Mouse (Mus musculus) gastrocnemius, adult 2 months (tissue): ENCODE data around the gene Kars. TPM values are rescaled to one million over a fixed set of nuclear protein-coding genes. Genes with fewer than 3 reads are reported as not detected.

ENCODE experiments used
- DNase-seq: peaks from one replicate; pipeline ENCODE4 v3.0.0; 2022
- H3K27ac ChIP-seq: fragments of 200-600 bp; 2 replicates; pipeline ENCODE4 v1.8.1; 2022; ENCODE audit warnings: mild to moderate bottlenecking
- H3K4me3 ChIP-seq: fragments of 200-600 bp; 2 replicates; pipeline ENCODE4 v1.8.1; 2022; ENCODE audit warnings: mild to moderate bottlenecking, moderate library complexity
- CTCF ChIP-seq: fragments of 200-600 bp; IDR thresholded peaks from 2 replicates; pipeline ENCODE4 v1.8.1; 2022; ENCODE audit warnings: antibody characterized with exemption, mild to moderate bottlenecking, moderate library complexity
- intact Hi-C: fragments of 180-260 bp; cut with DNase I; formaldehyde crosslinking; loops from one replicate; pipeline ENCODE4 v1.15.1; 2025
- long read RNA-seq, 2 experiments: library from polyadenylated mRNA; stranded (forward); transcript quantifications; one replicate each; pipeline ENCODE4 v2.0.0; 2021
- total RNA-seq, 2 experiments: library from RNA; stranded (reverse); gene quantifications; 2 replicates each; pipeline ENCODE4 v1.2.3; 2021

Gene Kars
- 100 to 1,000 TPM; 124 to 125 TPM for total RNA-seq
- long read RNA-seq, experiment 1, transcript Kars-201 (14 exons, 2,008 nt): major isoform, 83 of 143 reads
- long read RNA-seq, experiment 1, transcript Kars-202 (15 exons, 2,131 nt): minor isoform, 38 of 143 reads
- long read RNA-seq, experiment 1, partial matches to known transcripts: 18 of 143 reads
- long read RNA-seq, experiment 1, other reads (novel, unspliced or antisense): 2 of 143 reads
- long read RNA-seq, experiment 2, transcript Kars-201 (14 exons, 2,008 nt): major isoform, 76 of 149 reads
- long read RNA-seq, experiment 2, transcript Kars-203 (16 exons, 2,189 nt): minor isoform, 5 of 149 reads
- long read RNA-seq, experiment 2, transcript Kars-202 (15 exons, 2,131 nt): minor isoform, 43 of 149 reads
- long read RNA-seq, experiment 2, partial matches to known transcripts: 23 of 149 reads
- long read RNA-seq, experiment 2, other reads (novel, unspliced or antisense): 2 of 149 reads

DNA sequence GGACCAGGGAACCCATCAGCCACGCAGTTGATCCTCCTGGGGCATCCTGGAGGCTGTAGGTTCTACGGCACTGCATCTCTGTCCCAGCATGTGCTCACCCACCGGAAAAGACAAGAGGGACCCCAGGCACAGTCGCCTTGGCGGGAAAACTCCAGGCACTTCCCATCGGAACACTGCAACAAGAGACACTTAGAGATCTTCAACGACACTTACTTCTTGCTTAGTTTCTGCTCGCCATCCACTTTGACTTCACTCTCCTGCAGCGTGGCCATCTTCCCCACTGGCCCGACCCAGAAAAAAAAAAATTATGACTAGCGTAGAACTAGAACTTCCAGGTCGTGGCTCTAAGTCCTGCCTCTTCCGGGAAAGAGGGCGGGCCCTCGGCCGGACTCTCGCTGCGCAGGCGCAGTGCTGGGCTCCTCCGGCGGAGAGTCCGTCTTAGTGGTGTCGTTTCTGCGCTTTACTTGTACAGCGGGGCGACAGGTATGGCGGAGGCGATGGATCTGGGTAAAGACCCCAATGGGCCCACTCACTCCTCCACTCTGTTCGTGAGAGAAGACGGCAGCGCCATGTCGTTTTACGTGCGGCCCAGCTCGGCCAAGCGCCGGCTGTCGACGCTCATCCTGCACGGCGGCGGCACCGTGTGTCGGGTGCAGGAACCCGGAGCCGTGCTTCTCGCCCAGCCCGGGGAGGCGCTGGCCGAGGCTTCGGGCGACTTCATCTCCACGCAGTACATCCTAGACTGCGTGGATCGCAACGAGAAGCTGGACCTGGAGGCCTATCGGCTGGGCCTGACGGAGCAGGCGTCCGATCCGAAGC, at the start of gene Kars, which contains the start of gene Terf2ip:
Kars (minus strand) TSS at position 327 of the 819 bp plus-strand sequence.
Terf2ip (plus strand) TSS at position 402 of the 819 bp plus-strand sequence.
- no peak for TF ChIP-seq CTCF
- Histone ChIP-seq H3K27ac (peak within 1 kb of the TSS; percentile 91), H3K4me3 (peak within 1 kb of the TSS; percentile 99)
- intact Hi-C loops: no loop called here
- DNase-seq: peak; percentile 96

DNA sequence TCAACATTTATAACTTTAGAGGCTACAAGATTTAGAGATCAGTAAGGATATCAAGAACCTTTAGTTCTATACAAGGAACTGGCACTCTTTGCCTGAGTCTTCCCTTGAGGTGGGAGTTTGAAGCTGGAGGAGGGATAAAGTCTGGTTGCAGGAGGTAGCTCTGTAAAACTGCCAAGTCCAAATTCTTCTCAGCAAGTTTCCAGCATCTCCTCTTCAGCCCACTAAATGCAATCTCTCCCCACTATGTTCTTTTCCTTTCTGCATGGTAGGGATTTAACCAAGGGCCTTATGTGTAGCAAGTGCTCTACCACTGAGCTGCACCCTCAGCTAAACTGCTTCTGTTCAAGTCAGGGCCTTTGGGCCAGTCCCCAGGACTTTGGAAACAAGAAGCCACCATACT, 43.3 kb upstream of the Kars start:
- no peak for DNase-seq
- no peak overlapping the region for H3K27ac ChIP-seq
- no peak for TF ChIP-seq CTCF
- intact Hi-C loops: no loop called here
- H3K4me3 ChIP-seq: no peak overlapping the region

DNA sequence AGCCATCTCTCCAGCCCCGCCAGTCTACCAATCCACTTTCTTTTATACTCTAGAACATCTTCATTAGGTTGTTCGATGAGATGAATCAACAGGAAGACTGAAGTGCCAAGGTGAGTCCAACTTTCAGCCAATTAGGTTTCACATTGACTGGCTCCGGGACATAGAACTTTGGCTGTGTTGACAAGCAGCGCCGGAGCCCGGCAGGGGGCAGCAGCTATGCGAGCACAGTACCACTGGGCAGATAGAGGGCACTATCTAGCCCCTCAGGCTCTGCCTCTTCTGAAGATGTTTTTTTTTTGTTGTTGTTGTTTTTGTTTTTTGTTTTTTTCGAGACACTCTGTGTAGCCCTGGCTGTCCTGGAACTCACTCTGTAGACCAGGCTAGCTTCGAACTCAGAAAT, 40.4 kb upstream of the Kars start:
- Histone ChIP-seq H3K27ac (no peak overlapping the region), H3K4me3 (no peak overlapping the region)
- no peak for DNase-seq
- intact Hi-C loops: no loop called here
- no peak for TF ChIP-seq CTCF

DNA sequence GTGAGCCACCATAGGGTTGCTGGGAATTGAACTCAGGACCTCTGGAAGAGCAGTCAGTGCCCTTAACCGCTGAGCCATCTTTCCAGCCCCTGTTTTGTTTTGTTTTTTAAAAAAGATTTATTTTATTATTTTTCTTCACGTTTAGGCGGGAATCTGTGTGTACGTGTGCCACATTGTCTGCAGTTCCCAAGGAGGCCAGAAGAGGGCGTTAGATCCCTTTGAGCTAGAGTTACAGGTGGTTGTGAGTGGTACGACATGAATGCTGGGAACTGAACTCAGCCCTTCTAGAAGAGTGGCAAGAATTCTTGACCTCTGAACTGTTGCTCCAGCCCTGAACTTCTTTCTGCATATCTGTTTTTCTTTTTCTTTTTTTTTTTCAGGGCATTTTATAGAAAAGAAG, 38.9 kb upstream of the Kars start:
- Histone ChIP-seq H3K27ac (no peak overlapping the region), H3K4me3 (no peak overlapping the region)
- TF ChIP-seq CTCF: peak; percentile 4; the same call in 1 of the 2 replicates
- DNase-seq: no peak
- intact Hi-C loops: loop anchor here (5.0 kb wide), 1 partner anchor 922 kb away; no protein-coding TSS in a partner anchor

DNA sequence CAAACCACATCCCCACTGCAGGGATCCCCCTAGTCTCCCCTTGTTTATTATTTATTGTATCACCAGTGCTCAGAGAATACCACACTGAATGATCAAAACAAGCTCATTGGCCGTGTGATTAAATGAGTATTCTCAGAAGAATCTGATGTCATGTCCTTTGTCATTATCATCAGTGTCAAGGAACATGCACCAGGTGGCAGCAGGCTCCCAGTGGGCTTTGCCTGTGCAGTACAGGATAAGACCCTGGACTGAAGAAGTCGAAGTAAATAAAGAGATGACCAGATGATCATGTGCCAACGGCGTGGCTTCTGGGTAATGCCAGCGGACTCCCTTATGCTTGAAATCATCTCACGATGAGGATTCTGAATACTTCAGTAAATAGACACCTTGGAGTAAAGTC, 37.2 kb upstream of the Kars start:
- TF ChIP-seq CTCF: no peak
- intact Hi-C loops: loop anchor here (5.0 kb wide), 1 partner anchor 924 kb away; no protein-coding TSS in a partner anchor
- no peak overlapping the region for H3K27ac ChIP-seq
- no peak overlapping the region for H3K4me3 ChIP-seq
- no peak for DNase-seq

DNA sequence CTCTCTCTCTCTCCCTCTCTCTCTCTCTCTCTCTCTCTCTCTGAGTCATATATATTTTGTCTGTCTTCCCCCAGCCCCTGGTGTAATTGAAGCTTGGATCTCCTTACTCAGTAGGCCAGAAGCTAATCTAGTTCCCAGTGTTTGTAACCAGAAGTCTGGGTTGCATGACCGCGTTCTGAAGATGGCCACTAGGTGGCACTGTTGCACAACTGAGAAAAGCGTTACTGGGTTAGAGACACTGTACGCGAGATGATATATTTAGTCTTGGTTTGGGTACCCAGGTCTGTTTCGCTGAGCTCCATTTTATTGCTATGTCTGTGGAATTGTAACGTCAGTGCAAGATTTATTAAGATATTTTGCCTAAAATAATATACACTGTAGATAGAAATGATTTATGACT, 34.8 kb upstream of the Kars start:
- Histone ChIP-seq H3K27ac (no peak overlapping the region), H3K4me3 (no peak overlapping the region)
- TF ChIP-seq CTCF: peak; percentile 98
- DNase-seq: peak; percentile 80
- intact Hi-C loops: loop anchor here (5.0 kb wide), 1 partner anchor 926 kb away; no protein-coding TSS in a partner anchor

DNA sequence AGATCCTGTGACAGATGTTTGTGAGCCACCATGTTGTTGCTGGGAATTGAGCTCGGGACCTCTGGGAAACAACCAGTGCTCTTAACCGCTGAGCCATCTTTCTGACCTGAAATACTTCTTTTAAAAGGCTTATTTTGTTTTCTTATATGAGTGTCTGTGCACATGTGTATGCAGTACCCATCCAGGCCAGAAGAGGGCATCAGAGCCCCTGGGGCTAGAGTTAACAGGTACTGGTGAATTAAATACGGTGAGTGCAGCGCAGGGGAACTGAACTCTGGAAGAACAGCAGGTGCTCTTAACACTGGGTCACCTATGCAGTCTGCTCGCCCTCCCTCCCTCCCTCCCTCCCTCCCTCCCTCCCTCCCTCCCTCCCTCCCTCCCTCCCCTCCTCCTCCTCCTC, 34.1 kb upstream of the Kars start:
- no peak overlapping the region for H3K4me3 ChIP-seq
- H3K27ac ChIP-seq: no peak overlapping the region
- intact Hi-C loops: loop anchor here (5.0 kb wide), 1 partner anchor 927 kb away; no protein-coding TSS in a partner anchor
- TF ChIP-seq CTCF: peak; percentile 34; the same call in 1 of the 2 replicates
- DNase-seq: no peak

DNA sequence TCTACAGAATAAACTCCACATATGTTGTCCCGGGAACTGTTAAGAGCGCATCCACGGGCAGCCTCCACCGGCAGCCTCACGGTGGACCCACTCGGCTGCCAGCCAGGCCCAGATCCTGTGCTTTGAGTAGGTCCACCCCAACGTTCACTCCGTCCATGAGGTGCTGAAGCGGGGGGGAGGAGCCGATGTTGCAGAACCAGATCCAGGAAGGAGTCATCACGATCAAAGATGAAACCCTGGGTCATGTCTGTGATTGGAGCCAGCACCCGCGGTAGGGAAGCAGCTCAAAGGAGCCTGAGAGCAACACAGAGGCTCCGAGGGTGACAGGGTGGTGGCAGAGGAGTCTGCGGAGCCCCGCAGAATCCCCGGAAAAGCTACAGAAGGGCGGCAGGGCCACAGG, 26.4 kb upstream of the Kars start:
- DNase-seq: no peak
- no peak for TF ChIP-seq CTCF

DNA sequence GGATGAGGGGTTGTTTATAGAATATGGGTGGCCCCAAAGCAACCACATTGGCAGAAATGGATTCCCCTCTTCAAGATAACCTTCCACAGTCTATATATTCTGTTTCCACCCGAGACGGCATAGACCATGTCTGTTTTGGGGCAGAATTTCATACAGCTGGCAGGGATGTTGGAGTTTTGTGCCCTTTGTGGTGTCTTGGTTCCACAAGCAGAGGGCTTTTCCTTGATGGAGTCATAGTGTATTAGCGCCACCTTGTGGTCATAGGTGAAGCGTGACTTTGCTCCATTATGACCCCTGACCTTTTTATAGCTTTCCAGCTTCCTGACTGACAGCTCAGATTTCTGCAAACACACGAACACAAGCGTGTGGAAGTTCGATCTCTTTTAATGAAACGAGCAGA, 23.5 kb upstream of the Kars start:
- intact Hi-C loops: no loop called here
- H3K27ac ChIP-seq: no peak overlapping the region
- DNase-seq: peak; percentile 30
- peak; percentile 79 for TF ChIP-seq CTCF
- H3K4me3 ChIP-seq: no peak overlapping the region

More for the DNA sequence above, 26.4 kb upstream of the Kars start:
- Histone ChIP-seq H3K4me3 (no peak overlapping the region), H3K27ac (no peak overlapping the region)
- intact Hi-C loops: no loop called here

DNA sequence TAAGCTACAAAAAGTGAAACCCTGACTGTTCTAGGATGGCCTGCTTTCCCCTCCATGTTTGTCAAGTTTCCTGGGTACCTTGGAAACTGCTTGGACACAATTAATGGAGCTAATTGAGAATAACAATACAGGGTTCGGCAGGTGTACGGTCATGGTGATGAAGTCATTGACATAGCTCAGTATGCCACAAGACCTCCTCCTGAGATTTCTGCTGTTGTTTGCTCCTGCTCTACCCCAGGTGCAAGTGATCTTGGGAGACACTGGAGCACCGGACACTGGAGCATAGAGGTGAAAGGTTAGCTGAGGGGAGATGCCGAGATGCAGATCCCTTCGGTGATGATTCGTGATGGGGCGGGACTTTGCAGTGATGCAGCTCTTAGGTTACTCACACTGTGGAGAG, 21.9 kb upstream of the Kars start:
- no peak overlapping the region for H3K27ac ChIP-seq
- no peak for TF ChIP-seq CTCF
- DNase-seq: no peak
- H3K4me3 ChIP-seq: no peak overlapping the region
- intact Hi-C loops: no loop called here

DNA sequence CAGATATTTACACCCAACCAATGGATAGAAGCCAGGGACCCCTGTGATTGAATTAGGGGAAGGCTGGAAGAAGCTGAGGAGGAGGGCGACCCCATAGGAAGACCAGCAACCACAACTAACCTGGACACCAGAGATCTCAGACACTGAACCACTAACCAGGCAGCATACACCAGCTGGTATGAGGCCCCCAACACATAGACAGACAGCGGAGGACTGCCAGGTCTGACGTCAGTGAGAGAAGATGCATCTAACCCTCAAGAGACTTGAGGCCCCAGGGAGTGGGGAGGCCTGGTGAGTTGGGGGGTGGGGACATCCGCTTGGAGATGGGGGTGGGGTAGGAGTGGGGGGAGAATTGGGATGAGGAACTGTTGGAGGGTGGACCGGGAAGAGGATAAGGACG, 19.5 kb upstream of the Kars start:
- DNase-seq: no peak

DNA sequence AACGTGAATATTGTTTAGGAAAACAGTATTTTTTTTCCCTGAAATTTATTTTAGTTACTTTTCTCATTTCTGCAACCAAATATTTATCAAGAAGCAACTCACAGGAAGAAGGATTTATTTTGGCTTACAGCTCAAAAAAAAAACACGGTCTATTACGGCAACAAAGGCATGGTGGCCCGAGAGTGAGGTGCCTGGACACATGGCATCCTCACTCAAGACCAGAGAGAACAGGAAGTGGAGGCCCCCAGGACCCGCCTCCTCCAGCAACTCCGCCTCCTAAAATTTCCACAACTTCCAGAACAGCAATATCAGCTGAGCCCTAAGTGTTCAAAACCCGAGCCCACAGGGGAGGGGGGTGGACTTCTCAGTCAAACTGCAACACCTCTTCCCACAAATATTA, 18.3 kb upstream of the Kars start:
- Histone ChIP-seq H3K27ac (no peak overlapping the region), H3K4me3 (no peak overlapping the region)
- no peak for TF ChIP-seq CTCF
- no peak for DNase-seq
- intact Hi-C loops: no loop called here

More for the DNA sequence above, 19.5 kb upstream of the Kars start:
- Histone ChIP-seq H3K27ac (no peak overlapping the region), H3K4me3 (no peak overlapping the region)
- intact Hi-C loops: no loop called here
- no peak for TF ChIP-seq CTCF

DNA sequence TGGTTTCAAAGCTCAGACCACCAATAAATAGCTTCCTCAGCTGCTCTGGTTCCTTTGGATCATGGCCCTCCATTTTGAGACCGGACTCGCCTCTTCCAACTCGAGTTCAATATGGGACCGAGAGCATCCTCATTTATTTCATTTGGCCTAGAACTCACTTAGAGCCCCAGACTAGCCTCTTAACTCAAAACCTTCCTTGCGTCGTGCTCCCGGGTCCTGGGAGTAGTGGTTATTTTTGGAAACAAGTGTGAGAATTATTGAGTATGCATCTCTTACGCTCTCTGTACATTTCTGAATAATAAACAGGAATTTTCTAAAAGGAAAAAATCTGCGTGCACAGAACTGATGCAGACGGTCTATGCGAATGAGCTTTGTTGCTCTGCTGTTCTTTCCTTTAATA, 3.8 kb upstream of the Kars start, which contains the start of gene Gm6793:
Gm6793 (minus strand) TSS at position 101 of the 400 bp plus-strand sequence.
- no peak for DNase-seq
- intact Hi-C loops: no loop called here
- H3K4me3 ChIP-seq: no peak within 1 kb of the TSS
- TF ChIP-seq CTCF: no peak
- no peak within 1 kb of the TSS for H3K27ac ChIP-seq
